Mouse (Mus musculus): Measurements from ENCODE around the gene Pfn3.
A peak's percentile ranks its signal among the peaks of the same experiment; 100 is the strongest.

Pfn3 gene

GRCm38 (mm10) chr13:55391626-55392029 is 23.4 kb downstream of the Pfn3 start:
- no peak for DNase-seq

GRCm38 (mm10) chr13:55390644-55391043 is 24.4 kb downstream of the Pfn3 start:
- no peak for DNase-seq

GRCm38 (mm10) chr13:55381790-55382189 is 33.2 kb downstream of the Pfn3 start:
- no peak for DNase-seq

DNA sequence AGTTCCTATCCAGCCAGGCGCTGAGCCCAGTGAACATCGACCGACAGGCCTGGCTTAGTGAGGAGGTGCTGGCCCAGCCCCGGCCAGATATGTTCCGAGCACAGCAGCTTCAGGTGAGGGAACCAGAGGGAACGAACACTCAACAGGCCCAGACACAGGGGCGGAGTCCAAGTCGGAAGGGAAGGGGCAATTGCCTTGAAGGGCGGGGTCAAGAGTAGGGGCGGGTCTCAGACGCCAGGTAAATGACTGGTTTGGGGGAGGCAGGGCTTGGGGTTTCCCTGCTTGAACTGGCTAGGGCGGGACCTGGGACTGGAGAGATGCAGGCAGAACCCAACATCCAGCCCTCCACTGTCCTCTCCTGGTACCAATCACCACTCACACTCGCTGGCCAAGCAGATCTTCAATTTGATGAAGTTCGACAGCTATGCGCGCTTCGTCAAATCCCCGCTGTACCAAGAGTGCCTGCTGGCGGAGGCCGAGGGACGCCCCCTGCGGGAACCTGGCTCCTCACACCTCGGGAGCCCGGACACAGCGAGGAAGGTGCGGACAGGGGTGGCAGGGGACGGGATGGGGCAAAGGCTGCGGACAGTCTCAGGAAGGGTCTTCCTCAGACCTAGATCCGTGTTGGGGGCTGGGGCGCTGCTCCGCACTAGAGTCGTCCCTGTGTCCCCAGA is 36.0 kb downstream of the Pfn3 start:
- DNase-seq, result no peak

GRCm38 (mm10) chr13:55375877-55376276 is 39.2 kb downstream of the Pfn3 start:
- DNase-seq, result no peak

- no peak for DNase-seq
Observed at GRCm38 (mm10) chr13:55374206-55374924, 40.7 kb downstream of the Pfn3 start.

GRCm38 (mm10) chr13:55371740-55372139 is 43.3 kb downstream of the Pfn3 start:
- DNase-seq, result no peak

- peak; percentile 36 for DNase-seq
Observed at GRCm38 (mm10) chr13:55371007-55371681, 43.9 kb downstream of the Pfn3 start.

GRCm38 (mm10) chr13:55370234-55370633 is 44.8 kb downstream of the Pfn3 start:
- no peak for DNase-seq

DNA sequence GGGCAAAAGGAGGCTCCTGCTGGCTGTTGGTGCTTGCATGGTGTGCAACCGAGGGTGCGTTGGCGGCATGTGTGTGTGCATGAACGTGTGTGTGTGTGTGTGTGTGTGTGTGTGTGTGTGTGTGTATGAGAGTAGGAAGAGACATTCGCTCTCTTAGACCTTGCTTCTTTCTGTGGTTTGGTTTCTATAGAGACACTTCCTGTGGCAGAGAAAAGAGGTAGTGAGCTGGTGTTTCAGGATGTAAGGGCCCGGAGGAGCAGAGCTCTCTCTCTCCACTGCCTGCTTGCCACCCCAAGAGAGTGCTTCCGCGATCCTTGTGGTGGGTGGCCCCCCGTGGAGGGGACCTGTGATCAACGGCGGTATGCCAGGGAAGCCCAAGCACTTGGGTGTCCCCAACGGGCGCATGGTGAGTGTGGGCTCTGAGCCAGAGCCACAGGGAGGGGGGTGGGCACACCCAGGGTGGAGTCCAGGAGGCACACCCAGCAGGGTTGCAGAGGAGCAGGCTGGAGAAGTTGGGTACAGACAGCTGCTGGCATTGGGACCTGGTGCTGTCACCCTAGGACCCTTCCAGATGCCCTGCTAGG is 45.4 kb downstream of the Pfn3 start, which contains the start of gene Rgs14:
Gene Rgs14, plus strand, starts transcription at position 202 of the 584 bp plus-strand sequence.
- DNase-seq, result no peak

GRCm38 (mm10) chr13:55368401-55368800 is 46.6 kb downstream of the Pfn3 start:
- DNase-seq, result no peak

Data from cerebellum, adult 11-12 months (tissue).